Mouse (Mus musculus) layer of hippocampus, adult 18-20 months (tissue): ENCODE data around the gene Kif26a. TPM values are rescaled to one million over a fixed set of nuclear protein-coding genes. Genes with fewer than 3 reads are reported as not detected.

ENCODE experiments used
- DNase-seq, 2 experiments: peaks; one replicate each; pipeline ENCODE4 v3.0.0; 2022; ENCODE audit warnings: low spot score in 2 of 2
- microRNA-seq, 2 experiments: library from miRNA; unstranded; fragments of <30 nt; microRNA quantifications; one replicate each; pipeline ENCODE4 v1.2.0; 2021
- total RNA-seq, 2 experiments: library from RNA; stranded (reverse); gene quantifications; 2 replicates each; pipeline ENCODE4 v1.2.3; 2021

Gene Kif26a
- total RNA-seq, 2 experiments from 2014 or later: 3.9 to 4.5 TPM

GRCm38 (mm10) chr12:112215545-112215944 lies 69.5 kb downstream of the Kif26a start:
- DNase-seq: no peak

DNA sequence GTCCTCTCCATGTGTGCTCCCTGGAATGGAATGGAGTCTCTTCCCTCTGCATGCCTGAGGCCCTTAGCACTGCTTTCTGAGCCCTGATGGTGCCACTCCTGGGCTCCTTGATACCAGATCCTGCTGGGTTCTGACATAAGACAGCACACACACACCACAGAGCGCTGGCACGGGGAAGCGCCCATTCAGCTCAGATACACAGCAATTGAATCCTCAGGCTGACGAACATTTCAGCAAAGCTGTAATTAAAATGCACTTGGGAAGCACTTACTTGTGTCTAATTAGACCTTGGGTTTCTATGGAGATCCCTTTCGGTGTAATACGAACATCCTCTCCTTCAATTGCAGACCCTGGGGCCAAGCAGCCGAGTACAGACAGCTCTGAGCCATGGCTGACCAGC lies 71.0 kb downstream of the Kif26a start:
- DNase-seq: peak in 1 of 2 experiments; percentile 13

DNA sequence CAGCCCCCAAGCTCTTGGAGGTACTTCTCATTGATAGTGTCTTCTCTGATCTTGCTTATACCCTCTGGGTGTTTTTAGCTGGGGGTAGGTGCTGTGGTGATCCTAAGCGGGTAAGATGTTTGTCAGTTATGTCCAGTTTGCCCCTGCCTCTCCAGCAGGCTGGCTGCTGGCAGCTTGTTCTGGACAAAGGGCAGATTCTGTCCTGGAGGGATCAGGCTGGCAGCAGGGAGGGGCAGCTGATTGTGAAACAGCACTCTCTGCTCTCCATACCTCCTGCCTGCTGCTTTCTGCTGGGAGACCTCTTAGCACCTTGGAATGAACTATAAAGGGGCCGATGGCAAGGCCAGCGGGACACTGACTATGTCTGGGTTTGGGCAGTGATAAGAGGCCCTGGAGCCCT lies 71.7 kb downstream of the Kif26a start:
- DNase-seq: no peak

DNA sequence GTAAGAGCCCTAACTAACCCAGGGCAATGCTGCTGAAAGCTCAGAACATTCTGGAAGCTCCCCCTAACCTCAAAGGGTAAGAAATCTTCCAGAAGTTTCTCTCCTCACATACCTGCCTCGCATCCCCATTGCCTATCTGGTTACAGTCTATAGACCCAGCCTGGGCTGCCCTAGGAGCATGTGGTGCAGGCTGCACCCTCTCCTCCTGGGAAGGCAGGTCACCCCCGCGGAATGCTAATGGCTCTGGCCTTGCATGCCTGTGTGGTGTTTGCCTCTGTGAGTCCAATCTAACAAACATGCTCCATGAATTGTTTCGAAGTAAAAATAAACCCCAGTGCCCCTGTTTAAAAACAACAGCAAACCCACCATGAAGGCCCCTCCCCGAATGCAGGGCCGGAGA lies 75.3 kb downstream of the Kif26a start:
- DNase-seq: no peak

DNA sequence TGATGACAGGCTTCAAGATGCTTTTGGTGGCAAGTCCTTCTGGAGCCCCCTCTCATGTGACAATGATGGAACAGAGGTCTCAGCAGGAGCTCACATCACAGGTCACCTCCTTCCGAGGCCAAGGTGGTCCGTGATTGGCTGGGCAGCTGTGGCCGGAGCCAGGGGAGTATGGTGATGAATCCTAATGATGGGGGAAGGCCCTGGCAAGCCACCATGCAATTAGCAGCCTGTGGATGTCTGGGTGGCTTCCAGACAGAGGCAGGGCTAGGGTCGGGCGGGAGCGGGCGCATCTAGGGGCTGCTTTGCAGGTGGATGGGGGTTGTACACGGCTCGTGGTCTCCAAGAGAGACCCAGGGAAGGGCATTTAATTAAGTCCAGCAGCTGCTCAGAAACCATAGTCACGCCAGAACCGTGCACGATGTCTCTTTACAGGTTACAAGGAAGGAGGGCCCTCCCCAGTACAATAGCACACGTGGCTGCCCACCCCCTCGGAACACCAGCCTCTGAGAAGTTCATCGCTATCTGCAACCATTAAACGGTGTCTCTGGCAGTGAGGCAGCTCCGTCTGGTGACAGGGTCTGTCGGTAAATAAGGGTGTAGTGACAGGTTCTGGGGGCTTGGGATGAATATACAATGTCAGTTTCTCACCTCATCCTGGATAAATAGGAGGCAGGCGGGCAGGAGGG lies 75.9 kb downstream of the Kif26a start:
- DNase-seq: peak in 1 of 2 experiments; percentile 20

DNA sequence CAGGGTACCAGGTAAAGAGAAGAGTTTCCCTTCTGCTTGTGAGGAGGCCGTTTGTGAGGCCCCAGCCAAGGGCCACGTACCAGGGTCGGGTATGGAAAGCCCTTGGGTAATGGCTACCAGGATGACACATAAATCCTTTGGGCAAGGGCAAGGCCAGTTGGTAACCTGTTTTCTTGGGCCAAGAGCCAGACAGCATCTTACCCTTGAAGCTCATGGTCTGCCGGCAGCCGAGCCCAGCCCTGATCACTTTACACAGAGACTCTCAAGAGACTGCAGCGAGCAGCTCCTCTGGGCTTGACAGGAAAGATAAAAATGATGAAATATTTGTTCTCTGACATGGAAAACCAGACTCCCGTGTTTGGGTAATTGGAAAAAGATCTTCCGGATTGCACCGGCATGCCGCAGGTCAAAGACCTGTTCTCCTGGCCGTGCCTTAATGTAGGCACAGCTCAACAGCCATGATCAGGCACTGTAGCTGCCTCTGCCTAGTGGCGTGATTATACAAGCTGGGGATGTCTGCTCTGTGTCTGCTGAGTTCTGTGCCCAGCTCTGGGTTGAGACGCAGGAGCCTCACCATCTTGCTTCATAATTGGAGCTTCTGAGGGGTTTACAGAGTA lies 77.8 kb downstream of the Kif26a start:
- no peak for DNase-seq

GRCm38 (mm10) chr12:112226238-112226637 lies 80.2 kb downstream of the Kif26a start:
- DNase-seq: no peak

DNA sequence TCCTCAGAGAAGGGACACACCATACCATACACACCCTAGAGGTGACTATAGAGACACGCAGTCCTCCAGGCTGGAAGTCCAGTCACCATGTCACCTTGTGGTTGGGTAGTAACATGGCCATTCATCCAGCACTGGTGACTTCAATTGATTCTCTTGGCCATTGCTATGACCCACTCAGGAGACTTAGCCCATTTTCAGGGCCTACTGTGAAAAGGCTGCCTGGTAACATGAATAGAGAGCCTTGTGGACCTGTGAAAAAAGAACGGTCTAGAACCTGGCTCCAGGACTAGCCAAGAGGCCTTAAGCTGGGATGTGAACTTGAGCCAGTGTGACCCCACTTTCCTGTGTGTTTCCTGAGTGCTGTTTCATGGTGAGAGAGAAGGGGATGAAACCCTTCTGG lies 80.6 kb downstream of the Kif26a start:
- DNase-seq: no peak

DNA sequence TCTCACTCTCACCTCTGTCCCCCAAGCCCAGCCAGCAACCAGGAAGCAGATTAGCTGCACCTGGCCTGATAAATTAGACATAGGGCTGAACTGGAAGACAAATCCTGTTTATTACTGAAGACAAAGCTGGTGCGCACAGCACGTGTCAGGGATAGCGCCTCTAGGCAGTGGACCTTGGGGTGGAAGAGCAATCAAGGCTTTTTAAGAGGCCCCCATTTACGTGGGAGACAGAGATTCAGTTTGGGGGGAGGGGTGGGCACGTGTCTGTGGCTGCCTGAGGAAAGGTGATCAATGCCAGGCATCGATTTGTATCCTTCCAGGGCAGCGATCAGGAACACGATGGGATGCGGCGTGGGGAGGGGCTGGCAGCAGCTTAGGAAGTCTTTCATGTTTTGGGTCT lies 83.1 kb downstream of the Kif26a start:
- DNase-seq: no peak

- DNase-seq: no peak
Observed at GRCm38 (mm10) chr12:112230196-112230595, 84.2 kb downstream of the Kif26a start.

Small RNA genes lying within 50 kb of the gene (microRNA-seq; reads per million reads assigned to microRNA genes)
- gene Mir203 (101 to 122 reads per million in 2 experiments), gene Mir3073a (0 reads per million in 2 experiments), gene Mir3073b (0 reads per million in 2 experiments)

Other genes starting within 250 kb of the Kif26a start
- 10 to 100 TPM; 92.7 to 98.4 TPM for gene Ppp1r13b, start 238.1 kb upstream of the Kif26a start, total RNA-seq
- gene Atp5mpl, start 179.2 kb upstream of the Kif26a start, total RNA-seq: 100 to 1,000 TPM; 341 to 347 TPM
- under 1 TPM; 0.25 to 0.52 TPM for gene Tdrd9, start 174.6 kb upstream of the Kif26a start, total RNA-seq
- gene Rd3l, start 164.9 kb upstream of the Kif26a start, total RNA-seq: under 1 TPM in 1 of 2 experiments, not detected in 1; 0.35 TPM
- 1 to 10 TPM; 3.8 TPM for gene Aspg, start 39.5 kb upstream of the Kif26a start, total RNA-seq